Mouse (Mus musculus) embryonic facial prominence, embryonic 12.5 days (tissue): ENCODE results near the gene Lce1c. TPM values are rescaled to one million over a fixed set of nuclear protein-coding genes. Genes with fewer than 3 reads are reported as not detected.

Source experiments
- ATAC-seq: fragments of 200-750 bp; cut with Nextera tagmentation; 2 replicates; pipeline ENCODE4 v1.8.0; 2017; ENCODE audit not compliant: insufficient number of reproducible peaks, insufficient read depth, low FRiP score, low TSS enrichment
- H3K27ac ChIP-seq: fragments of 300-500 bp; sonication (generic); 2 replicates; pipeline ENCODE4 v1.5.1; 2016; ENCODE audit warnings: mild to moderate bottlenecking
- H3K27me3 ChIP-seq: fragments of 300-500 bp; sonication (generic); 2 replicates; pipeline ENCODE4 v1.6.1; 2016; ENCODE audit warnings: mild to moderate bottlenecking, moderate library complexity
- H3K36me3 ChIP-seq: fragments of 300-500 bp; sonication (generic); 2 replicates; pipeline ENCODE4 v1.6.1; 2016; ENCODE audit warnings: mild to moderate bottlenecking
- H3K4me1 ChIP-seq: fragments of 300-500 bp; sonication (generic); 2 replicates; pipeline ENCODE4 v1.6.1; 2016
- H3K4me2 ChIP-seq: fragments of 300-500 bp; sonication (generic); replicated peaks from 2 replicates; pipeline ENCODE4 v1.6.1; 2016; ENCODE audit warnings: mild to moderate bottlenecking, moderate library complexity
- H3K4me3 ChIP-seq: fragments of 300-500 bp; sonication (generic); 2 replicates; pipeline ENCODE4 v1.5.1; 2016; ENCODE audit warnings: mild to moderate bottlenecking
- H3K9ac ChIP-seq: fragments of 300-500 bp; sonication (generic); 2 replicates; pipeline ENCODE4 v1.6.1; 2016; ENCODE audit warnings: mild to moderate bottlenecking, moderate library complexity
- H3K9me3 ChIP-seq: fragments of 300-500 bp; sonication (generic); 2 replicates; pipeline ENCODE4 v1.6.1; 2016; ENCODE audit warnings: mild to moderate bottlenecking, moderate library complexity
- WGBS: fragments of 180-500 bp; shearing (Covaris S2); methylation state at CpG from one replicate; pipeline ENCODE4 v1.1.7; 2016; 5-methylcytosine and 5-hydroxymethylcytosine counted together
- polyA plus RNA-seq: library from polyadenylated mRNA; unstranded; fragments of >200 nt; fragmentation: Nextera tagmentation; extraction: Ambion mirVana; gene quantifications from 2 replicates; pipeline ENCODE4 v1.2.1, GENCODE M21; 2016

The Lce1c gene
- polyA plus RNA-seq, 1 experiment from 2014 or later, result not detected

GRCm38 (mm10) chr3:92715122-92715521 is 36.1 kb downstream of the Lce1c start:
- H3K9me3 ChIP-seq, result no peaks in the 10 kb centered on the region
- H3K27ac ChIP-seq, result no peak overlapping the region
- H3K9ac ChIP-seq, result no peak overlapping the region
- no peak overlapping the region for H3K4me2 ChIP-seq
- no peaks in the 10 kb centered on the region for H3K4me1 ChIP-seq
- ATAC-seq, result no peak
- no peaks in the 10 kb centered on the region for H3K36me3 ChIP-seq
- no peak overlapping the region for H3K4me3 ChIP-seq
- no peaks in the 10 kb centered on the region for H3K27me3 ChIP-seq

GRCm38 (mm10) chr3:92720250-92720649 is 41.2 kb downstream of the Lce1c start, which contains the start of gene Lce1f:
TSS of gene Lce1f (minus strand) at chr3:92720350.
- no peaks in the 10 kb centered on the region for H3K36me3 ChIP-seq

DNA sequence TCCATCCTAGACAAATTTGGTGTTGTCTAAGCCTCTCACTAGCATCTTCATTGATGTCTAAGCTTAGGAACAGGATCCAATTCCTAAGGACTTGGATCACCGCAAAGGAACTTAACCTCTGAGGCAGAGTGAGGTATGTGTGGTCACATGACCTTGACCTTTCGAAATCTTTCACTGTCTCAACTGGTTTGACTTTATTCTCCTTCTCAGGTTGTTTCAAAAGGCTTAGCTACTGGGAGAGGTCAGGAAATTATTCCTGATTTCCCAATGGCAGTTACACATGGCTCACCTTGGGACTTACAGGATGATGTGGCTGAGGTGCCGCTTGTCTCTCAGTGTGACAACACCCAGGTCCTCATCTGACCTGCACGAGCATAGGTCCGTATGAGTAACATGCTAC is 43.6 kb downstream of the Lce1c start:
- 82% methylated on average over 5 of the region's 5 CpGs for WGBS
- Histone ChIP-seq H3K4me2 (no peak overlapping the region), H3K36me3 (no peaks in the 10 kb centered on the region), H3K4me3 (no peak overlapping the region), H3K27me3 (no peaks in the 10 kb centered on the region), H3K9ac (no peak overlapping the region), H3K4me1 (no peaks in the 10 kb centered on the region), H3K9me3 (no peaks in the 10 kb centered on the region), H3K27ac (no peak overlapping the region)
- ATAC-seq, result no peak

More at GRCm38 (mm10) chr3:92720250-92720649, 41.2 kb downstream of the Lce1c start, which contains the start of gene Lce1f:
- 74% methylated on average over 3 of the region's 3 CpGs for WGBS
- H3K4me1 ChIP-seq, result no peaks in the 10 kb centered on the region
- H3K4me3 ChIP-seq, result no peak within 1 kb of the TSS
- H3K27me3 ChIP-seq, result no peaks in the 10 kb centered on the region
- no peak within 1 kb of the TSS for H3K9ac ChIP-seq
- H3K4me2 ChIP-seq, result no peak within 1 kb of the TSS
- no peaks in the 10 kb centered on the region for H3K9me3 ChIP-seq
- no peak within 1 kb of the TSS for H3K27ac ChIP-seq
- no peak for ATAC-seq

Other genes with a start within 250 kb of the Lce1c start
- gene Gm9774, start 249.8 kb upstream of the Lce1c start, polyA plus RNA-seq, result 5.9 and 7.5 TPM in 2 replicates
- gene Sprr2k, start 246.7 kb upstream of the Lce1c start, polyA plus RNA-seq, result not detected in 2 replicates
- gene Sprr1b, start 240.5 kb upstream of the Lce1c start, polyA plus RNA-seq, result not detected in 2 replicates
- not detected in 2 replicates for gene Sprr3, start 220.5 kb upstream of the Lce1c start, polyA plus RNA-seq
- gene Sprr1a, start 193.4 kb upstream of the Lce1c start, polyA plus RNA-seq, result 0.29 and 0.55 TPM in 2 replicates
- not detected in 2 replicates for gene Sprr4, start 178.8 kb upstream of the Lce1c start, polyA plus RNA-seq
- gene 2310046K23Rik, start 144.7 kb upstream of the Lce1c start, polyA plus RNA-seq, result not detected in 2 replicates
- not detected in 2 replicates for gene Ivl, start 105.5 kb upstream of the Lce1c start, polyA plus RNA-seq
- not detected in 2 replicates for gene Smcp, start 90.2 kb upstream of the Lce1c start, polyA plus RNA-seq
- gene 2210017I01Rik, start 71.8 kb upstream of the Lce1c start, polyA plus RNA-seq, result not detected in 2 replicates
- not detected in 2 replicates for gene Lce6a, start 57.6 kb upstream of the Lce1c start, polyA plus RNA-seq
- not detected in 2 replicates for gene Lce1a1, start 30.9 kb upstream of the Lce1c start, polyA plus RNA-seq
- gene Lce1b, start 22.3 kb upstream of the Lce1c start, polyA plus RNA-seq, result not detected in 2 replicates
- not detected in 2 replicates for gene Lce1a2, start 8.9 kb upstream of the Lce1c start, polyA plus RNA-seq
- gene Lce1d, start 8.0 kb downstream of the Lce1c start, polyA plus RNA-seq, result not detected in 2 replicates
- gene Lce1e, start 29.8 kb downstream of the Lce1c start, polyA plus RNA-seq, result not detected in 2 replicates
- not detected in 2 replicates for gene Lce1f, start 41.1 kb downstream of the Lce1c start, polyA plus RNA-seq
- not detected in 2 replicates for gene Gm38119, start 59.8 kb downstream of the Lce1c start, polyA plus RNA-seq
- not detected in 2 replicates for gene Lce1g, start 73.1 kb downstream of the Lce1c start, polyA plus RNA-seq
- not detected in 2 replicates for gene Lce1h, start 85.8 kb downstream of the Lce1c start, polyA plus RNA-seq
- gene Lce1i, start 99.7 kb downstream of the Lce1c start, polyA plus RNA-seq, result not detected in 2 replicates
- not detected in 2 replicates for gene Lce1j, start 111.3 kb downstream of the Lce1c start, polyA plus RNA-seq
- not detected in 2 replicates for gene Lce1k, start 128.6 kb downstream of the Lce1c start, polyA plus RNA-seq
- gene Kprp, start 148.0 kb downstream of the Lce1c start, polyA plus RNA-seq, result not detected in 2 replicates
- not detected in 2 replicates for gene Lce1l, start 172.0 kb downstream of the Lce1c start, polyA plus RNA-seq
- gene 2310050C09Rik, start 191.0 kb downstream of the Lce1c start, polyA plus RNA-seq, result not detected in 2 replicates
- gene Lce3a, start 247.0 kb downstream of the Lce1c start, polyA plus RNA-seq, result not detected in 2 replicates